Mouse (Mus musculus) heart, embryonic 16.5 days (tissue): ENCODE results near the gene Acsf3. TPM values are rescaled to one million over a fixed set of nuclear protein-coding genes. Genes with fewer than 3 reads are reported as not detected.
A peak's percentile ranks its signal among the peaks of the same experiment; 100 is the strongest.

Source experiments
- ATAC-seq: fragments of 200-750 bp; cut with Nextera tagmentation; replicated peaks from 2 replicates; pipeline ENCODE4 v1.8.0; 2017; ENCODE audit warnings: moderate number of reproducible peaks; ENCODE audit not compliant: insufficient read depth, low FRiP score; ENCODE audit errors: extremely low read depth
- H3K27ac ChIP-seq: fragments of 300-500 bp; sonication (generic); 2 replicates; pipeline ENCODE4 v1.5.1; 2014; ENCODE audit warnings: mild to moderate bottlenecking, low read length, control low read depth, moderate library complexity
- H3K27me3 ChIP-seq: fragments of 300-500 bp; sonication (generic); 2 replicates; pipeline ENCODE4 v1.6.1; 2014; ENCODE audit warnings: low read length, mixed read lengths; ENCODE audit not compliant: control insufficient read depth, insufficient read depth
- H3K36me3 ChIP-seq: fragments of 300-500 bp; sonication (generic); 2 replicates; pipeline ENCODE4 v1.6.1; 2014; ENCODE audit not compliant: control insufficient read depth, insufficient read depth
- H3K4me1 ChIP-seq: fragments of 300-500 bp; sonication (generic); 2 replicates; pipeline ENCODE4 v1.6.1; 2014; ENCODE audit warnings: low read length, mixed read lengths; ENCODE audit not compliant: control insufficient read depth, insufficient read depth
- H3K4me2 ChIP-seq: fragments of 300-500 bp; sonication (generic); 2 replicates; pipeline ENCODE4 v1.6.1; 2014; ENCODE audit warnings: low read depth, mild to moderate bottlenecking, control low read depth, low read length
- H3K4me3 ChIP-seq: fragments of 300-500 bp; sonication (generic); 2 replicates; pipeline ENCODE4 v1.5.1; 2014; ENCODE audit warnings: mild to moderate bottlenecking, control low read depth, low read length
- H3K9ac ChIP-seq: fragments of 300-500 bp; sonication (generic); 2 replicates; pipeline ENCODE4 v1.6.1; 2014; ENCODE audit warnings: low read length, control low read depth
- H3K9me3 ChIP-seq: fragments of 300-500 bp; sonication (generic); replicated peaks from 2 replicates; pipeline ENCODE4 v1.6.1; 2016; ENCODE audit warnings: low read length; ENCODE audit not compliant: control insufficient read depth
- WGBS: fragments of 180-500 bp; shearing (Covaris S2); extraction: QIAGEN DNeasy Blood & Tissue Kit; methylation state at CpG from one replicate; pipeline ENCODE4 v1.1.7; 2014; 5-methylcytosine and 5-hydroxymethylcytosine counted together
- polyA plus RNA-seq: library from polyadenylated mRNA; unstranded; fragments of >200 nt; fragmentation: Nextera tagmentation; extraction: Ambion mirVana; gene quantifications from 2 replicates; pipeline ENCODE4 v1.2.1, GENCODE M21; 2015

Acsf3 gene
- polyA plus RNA-seq, 1 experiment from 2014 or later, result 14.9 TPM

GRCm38 (mm10) chr8:122789796-122790195, 14.5 kb downstream of the Acsf3 start:
- peaks cover 11% of the 10 kb centered on the region; the same call in 1 of the 2 replicates for H3K36me3 ChIP-seq

GRCm38 (mm10) chr8:122793375-122794174, 18.3 kb downstream of the Acsf3 start:
- Histone ChIP-seq H3K4me3 (no peak overlapping the region), H3K27ac (no peak overlapping the region), H3K9ac (no peak overlapping the region), H3K4me1 (peaks cover 3% of the 10 kb centered on the region; the same call in 1 of the 2 replicates), H3K27me3 (no peaks in the 10 kb centered on the region), H3K36me3 (0 out of 2 replicates have a peak, but pooled peaks cover 2% of the 10 kb centered on the region), H3K9me3 (no peaks in the 10 kb centered on the region), H3K4me2 (no peak overlapping the region)
- peak; percentile 83 for ATAC-seq
- WGBS, result 58% methylated on average over 18 of the region's 18 CpGs

More at GRCm38 (mm10) chr8:122789796-122790195, 14.5 kb downstream of the Acsf3 start:
- Histone ChIP-seq H3K27ac (no peak overlapping the region), H3K4me2 (no peak overlapping the region), H3K9ac (no peak overlapping the region), H3K27me3 (no peaks in the 10 kb centered on the region), H3K4me1 (peaks cover 3% of the 10 kb centered on the region; the same call in 1 of the 2 replicates), H3K4me3 (no peak overlapping the region), H3K9me3 (no peaks in the 10 kb centered on the region)
- no peak for ATAC-seq
- WGBS, result 85% methylated on average over 5 of the region's 5 CpGs

GRCm38 (mm10) chr8:122794175-122794454, 18.8 kb downstream of the Acsf3 start:
- ATAC-seq, result no peak
- H3K36me3 ChIP-seq, result 0 out of 2 replicates have a peak, but pooled peaks cover 2% of the 10 kb centered on the region
- no peaks in the 10 kb centered on the region for H3K27me3 ChIP-seq
- H3K9ac ChIP-seq, result no peak overlapping the region
- H3K4me3 ChIP-seq, result no peak overlapping the region
- no peaks in the 10 kb centered on the region for H3K9me3 ChIP-seq
- no peak overlapping the region for H3K27ac ChIP-seq
- 77% methylated on average over 5 of the region's 5 CpGs for WGBS
- peaks cover 3% of the 10 kb centered on the region; the same call in 1 of the 2 replicates for H3K4me1 ChIP-seq
- no peak overlapping the region for H3K4me2 ChIP-seq

- no peaks in the 10 kb centered on the region for H3K4me1 ChIP-seq
- 58% methylated on average over 15 of the region's 15 CpGs for WGBS
- no peaks in the 10 kb centered on the region for H3K36me3 ChIP-seq
- H3K9me3 ChIP-seq, result no peaks in the 10 kb centered on the region
- H3K4me2 ChIP-seq, result no peak overlapping the region
- no peak overlapping the region for H3K27ac ChIP-seq
- H3K9ac ChIP-seq, result no peak overlapping the region
- no peaks in the 10 kb centered on the region for H3K27me3 ChIP-seq
- no peak for ATAC-seq
- no peak overlapping the region for H3K4me3 ChIP-seq
Observed at GRCm38 (mm10) chr8:122803906-122804761, 28.8 kb downstream of the Acsf3 start.

- no peaks in the 10 kb centered on the region for H3K27me3 ChIP-seq
- H3K4me2 ChIP-seq, result no peak overlapping the region
- no peak for ATAC-seq
- 56% methylated on average over 3 of the region's 3 CpGs for WGBS
- no peak overlapping the region for H3K27ac ChIP-seq
- no peaks in the 10 kb centered on the region for H3K9me3 ChIP-seq
- H3K36me3 ChIP-seq, result no peaks in the 10 kb centered on the region
- H3K4me1 ChIP-seq, result no peaks in the 10 kb centered on the region
- H3K4me3 ChIP-seq, result no peak overlapping the region
- no peak overlapping the region for H3K9ac ChIP-seq
Observed at GRCm38 (mm10) chr8:122805349-122805748, 30.1 kb downstream of the Acsf3 start.

- no peak overlapping the region for H3K27ac ChIP-seq
- H3K36me3 ChIP-seq, result no peaks in the 10 kb centered on the region
- no peaks in the 10 kb centered on the region for H3K4me1 ChIP-seq
- 65% methylated on average over 7 of the region's 7 CpGs for WGBS
- H3K9me3 ChIP-seq, result no peaks in the 10 kb centered on the region
- no peak overlapping the region for H3K9ac ChIP-seq
- no peak overlapping the region for H3K4me3 ChIP-seq
- no peak overlapping the region for H3K4me2 ChIP-seq
- H3K27me3 ChIP-seq, result no peaks in the 10 kb centered on the region
- ATAC-seq, result no peak
Observed at GRCm38 (mm10) chr8:122806956-122807538, 31.8 kb downstream of the Acsf3 start.

- Histone ChIP-seq H3K27me3 (no peaks in the 10 kb centered on the region), H3K9ac (no peak overlapping the region), H3K27ac (no peak overlapping the region), H3K4me3 (no peak overlapping the region), H3K4me2 (no peak overlapping the region), H3K36me3 (0 out of 2 replicates have a peak, but pooled peaks cover 2% of the 10 kb centered on the region), H3K4me1 (no peaks in the 10 kb centered on the region), H3K9me3 (no peaks in the 10 kb centered on the region)
- no peak for ATAC-seq
- WGBS, result 89% methylated on average over 4 of the region's 4 CpGs
Observed at GRCm38 (mm10) chr8:122807907-122808306, 32.6 kb downstream of the Acsf3 start.

GRCm38 (mm10) chr8:122810376-122810775, 35.1 kb downstream of the Acsf3 start:
- Histone ChIP-seq H3K27me3 (no peaks in the 10 kb centered on the region), H3K4me3 (no peak overlapping the region), H3K4me2 (no peak overlapping the region), H3K9ac (no peak overlapping the region), H3K9me3 (no peaks in the 10 kb centered on the region), H3K36me3 (0 out of 2 replicates have a peak, but pooled peaks cover 9% of the 10 kb centered on the region), H3K4me1 (0 out of 2 replicates have a peak, but pooled peaks cover 2% of the 10 kb centered on the region), H3K27ac (no peak overlapping the region)
- no peak for ATAC-seq
- WGBS, result 71% methylated on average over 8 of the region's 8 CpGs
